Mouse (Mus musculus): ENCODE measurements around the gene Rnf145.
A peak's percentile ranks its signal among the peaks of the same experiment; 100 is the strongest.

Gene Rnf145

GRCm38 (mm10) chr11:44518281-44519095 is at the start of gene Rnf145:
Gene Rnf145, plus strand, starts transcription at chr11:44518964.
- peak; percentile 86 to 88 for DNase-seq (ENCODE audit: low spot score in 2 of 2)

- no peak for DNase-seq (ENCODE audit: low spot score in 2 of 2)
Observed at GRCm38 (mm10) chr11:44469646-44470431, 48.9 kb upstream of the Rnf145 start.

GRCm38 (mm10) chr11:44470432-44471336 is 48.1 kb upstream of the Rnf145 start, which contains the start of gene Ublcp1:
Gene Ublcp1, minus strand, starts transcription at chr11:44470498.
- peak; percentile 95 to 96 for DNase-seq (ENCODE audit: low spot score in 2 of 2)

GRCm38 (mm10) chr11:44471337-44471995 is 47.3 kb upstream of the Rnf145 start:
- no peak for DNase-seq (ENCODE audit: low spot score in 2 of 2)

- DNase-seq (ENCODE audit: low spot score in 2 of 2) = no peak
Observed at GRCm38 (mm10) chr11:44475467-44475866, 43.3 kb upstream of the Rnf145 start.

- no peak for DNase-seq (ENCODE audit: low spot score in 2 of 2)
Observed at GRCm38 (mm10) chr11:44476445-44476844, 42.3 kb upstream of the Rnf145 start.

GRCm38 (mm10) chr11:44478382-44478781 is 40.4 kb upstream of the Rnf145 start:
- DNase-seq (ENCODE audit: low spot score in 2 of 2) = no peak

- DNase-seq (ENCODE audit: low spot score in 2 of 2) = no peak
Observed at GRCm38 (mm10) chr11:44480246-44480645, 38.5 kb upstream of the Rnf145 start.

GRCm38 (mm10) chr11:44485089-44485736 is 33.6 kb upstream of the Rnf145 start:
- no peak for DNase-seq (ENCODE audit: low spot score in 2 of 2)

- no peak for DNase-seq (ENCODE audit: low spot score in 2 of 2)
Observed at GRCm38 (mm10) chr11:44489117-44489516, 29.6 kb upstream of the Rnf145 start.

GRCm38 (mm10) chr11:44494643-44495323 is 24.0 kb upstream of the Rnf145 start:
- DNase-seq (ENCODE audit: low spot score in 2 of 2) = no peak

- peak; percentile 26 to 36 for DNase-seq (ENCODE audit: low spot score in 2 of 2)
Observed at GRCm38 (mm10) chr11:44496217-44496616, 22.5 kb upstream of the Rnf145 start.

- DNase-seq (ENCODE audit: low spot score in 2 of 2) = no peak
Observed at GRCm38 (mm10) chr11:44498412-44499272, 20.1 kb upstream of the Rnf145 start.

GRCm38 (mm10) chr11:44500966-44501365 is 17.8 kb upstream of the Rnf145 start:
- no peak for DNase-seq (ENCODE audit: low spot score in 2 of 2)

GRCm38 (mm10) chr11:44501477-44501876 is 17.3 kb upstream of the Rnf145 start:
- no peak for DNase-seq (ENCODE audit: low spot score in 2 of 2)

GRCm38 (mm10) chr11:44502931-44503330 is 15.8 kb upstream of the Rnf145 start:
- DNase-seq (ENCODE audit: low spot score in 2 of 2) = no peak

- no peak for DNase-seq (ENCODE audit: low spot score in 2 of 2)
Observed at GRCm38 (mm10) chr11:44504146-44504545, 14.6 kb upstream of the Rnf145 start.

GRCm38 (mm10) chr11:44504761-44505160 is 14.0 kb upstream of the Rnf145 start:
- DNase-seq (ENCODE audit: low spot score in 2 of 2) = no peak

- DNase-seq (ENCODE audit: low spot score in 2 of 2) = no peak
Observed at GRCm38 (mm10) chr11:44508876-44509275, 9.9 kb upstream of the Rnf145 start.
